Mouse (Mus musculus) liver, embryonic 14.5 days (tissue): ENCODE results near the gene Dnajc16. TPM values are rescaled to one million over a fixed set of nuclear protein-coding genes. Genes with fewer than 3 reads are reported as not detected.

Experiments used
- ATAC-seq: fragments of 200-750 bp; cut with Nextera tagmentation; 2 replicates; pipeline ENCODE4 v1.8.0; 2017; ENCODE audit warnings: moderate number of reproducible peaks, mild to moderate bottlenecking, moderate library complexity; ENCODE audit not compliant: insufficient read depth
- DNase-seq, 3 experiments: peaks; one replicate each; pipeline ENCODE4 v3.0.0-alpha.2; 2012 to 2013; ENCODE audit warnings: low read depth in 3 of 3, low spot score in 3 of 3
- H3K27ac ChIP-seq: fragments of 300-500 bp; sonication (generic); 2 replicates; pipeline ENCODE4 v1.5.1; 2014; ENCODE audit warnings: moderate library complexity, mild to moderate bottlenecking, control low read depth, inconsistent platforms
- H3K27me3 ChIP-seq: fragments of 300-500 bp; sonication (generic); 2 replicates; pipeline ENCODE4 v1.6.1; 2014; ENCODE audit warnings: mild to moderate bottlenecking, low read length, moderate library complexity; ENCODE audit not compliant: control insufficient read depth, insufficient read depth
- H3K36me3 ChIP-seq: fragments of 300-500 bp; sonication (generic); replicated peaks from 2 replicates; pipeline ENCODE4 v1.6.1; 2014; ENCODE audit warnings: low read depth; ENCODE audit not compliant: control insufficient read depth, insufficient read depth
- H3K4me1 ChIP-seq, 2 experiments: fragments of 200-500 bp in 1 of 2; fragments of 300-500 bp in 1 of 2; sonication (generic) in 1 of 2; replicated peaks; 2 replicates each; pipeline ENCODE4 v1.6.1; 2012 to 2014; ENCODE audit warnings: antibody characterized with exemption in 1 of 2, inconsistent platforms in 1 of 2, low read length in 1 of 2; ENCODE audit not compliant: control insufficient read depth in 2 of 2, insufficient read depth in 2 of 2
- H3K4me2 ChIP-seq: fragments of 300-500 bp; sonication (generic); 2 replicates; pipeline ENCODE4 v1.6.1; 2014; ENCODE audit warnings: low read depth, mild to moderate bottlenecking, control low read depth, moderate library complexity
- H3K4me3 ChIP-seq, 2 experiments: fragments of 200-500 bp in 1 of 2; fragments of 300-500 bp in 1 of 2; sonication (generic) in 1 of 2; 2 replicates each; pipeline ENCODE4 v1.5.1; 2012 to 2014; ENCODE audit warnings: low read depth in 2 of 2, low read length in 2 of 2, mild to moderate bottlenecking in 2 of 2, control low read depth in 1 of 2, inconsistent platforms in 1 of 2, moderate library complexity in 1 of 2; ENCODE audit not compliant: insufficient read depth in 1 of 2
- H3K9ac ChIP-seq: fragments of 300-500 bp; sonication (generic); replicated peaks from 2 replicates; pipeline ENCODE4 v1.6.1; 2014; ENCODE audit warnings: mild to moderate bottlenecking, control low read depth, moderate library complexity
- H3K9me3 ChIP-seq: fragments of 300-500 bp; sonication (generic); 2 replicates; pipeline ENCODE4 v1.6.1; 2016; ENCODE audit warnings: low read length, mixed read lengths; ENCODE audit not compliant: control insufficient read depth
- CTCF ChIP-seq: IDR thresholded peaks from 2 replicates; pipeline ENCODE4 v1.5.1; 2016; ENCODE audit warnings: antibody characterized with exemption, low read depth, control low read depth
- EP300 ChIP-seq: IDR thresholded peaks from 2 replicates; pipeline ENCODE4 v1.6.1; 2016; ENCODE audit warnings: antibody characterized with exemption, low read depth
- WGBS: fragments of 180-500 bp; shearing (Covaris S2); extraction: QIAGEN DNeasy Blood & Tissue Kit; methylation state at CpG from one replicate; pipeline ENCODE4 v1.1.7; 2014; ENCODE audit not compliant: insufficient replicate concordance; 5-methylcytosine and 5-hydroxymethylcytosine counted together
- polyA plus RNA-seq, 2 experiments: library from polyadenylated mRNA; depleted of rRNA in 1 of 2; stranded (reverse) in 1 of 2; unstranded in 1 of 2; fragments of >200 nt; fragmentation: Nextera tagmentation in 1 of 2; extraction: Ambion mirVana in 1 of 2; gene quantifications; 2 replicates each; pipeline versions ENCODE4 v1.2.1 to v1.2.3; 2012 to 2014

Dnajc16 gene
- polyA plus RNA-seq, 2 experiments, result 1.7 to 2.8 TPM

GRCm38 (mm10) chr4:141767353-141768036 is 23.2 kb downstream of the Dnajc16 start:
- Histone ChIP-seq H3K36me3 (peaks cover 38% of the 10 kb centered on the region), H3K9ac (peak overlapping the region; percentile 29), H3K4me1 (peaks cover 52 to 60% of the 10 kb centered on the region in 2 experiments), H3K4me2 (peak overlapping the region; percentile 68), H3K27ac (peak overlapping the region; percentile 70), H3K27me3 (no peaks in the 10 kb centered on the region), H3K4me3 (peak overlapping the region; percentile 31 to 37), H3K9me3 (no peaks in the 10 kb centered on the region)
- WGBS, result 40% methylated on average over 19 of the region's 19 CpGs
- TF ChIP-seq CTCF (no peak), EP300 (peak; percentile 47; the same call in 1 of the 2 replicates)
- DNase-seq, result peak; percentile 61 to 67 (median 66)
- ATAC-seq, result peak; percentile 91

- Histone ChIP-seq H3K27ac (peak overlapping the region; percentile 70), H3K9me3 (no peaks in the 10 kb centered on the region), H3K27me3 (no peaks in the 10 kb centered on the region), H3K36me3 (peaks cover 41% of the 10 kb centered on the region), H3K4me2 (peak overlapping the region; percentile 68), H3K9ac (peak overlapping the region; percentile 29), H3K4me3 (peak overlapping the region; percentile 3 to 31; a peak in 3 of 4 replicates), H3K4me1 (peaks cover 48 to 55% of the 10 kb centered on the region in 2 experiments)
- 67% methylated on average over 19 of the region's 19 CpGs for WGBS
- ATAC-seq, result no peak; the same call in 1 of the 2 replicates
- DNase-seq, result no peak
- TF ChIP-seq EP300, result no peak
- TF ChIP-seq CTCF, result no peak
These were observed 23.9 kb downstream of the Dnajc16 start for GRCm38 (mm10) chr4:141766668-141767352.

- peaks cover 42 to 50% of the 10 kb centered on the region in 2 experiments for H3K4me1 ChIP-seq
- no peak for ATAC-seq
These were observed 24.4 kb downstream of the Dnajc16 start for GRCm38 (mm10) chr4:141766316-141766667.

GRCm38 (mm10) chr4:141765008-141765407 is 25.7 kb downstream of the Dnajc16 start:
- H3K4me1 ChIP-seq, result peaks cover 30 to 39% of the 10 kb centered on the region in 2 experiments
- H3K27ac ChIP-seq, result no peak overlapping the region
- WGBS, result 90% methylated on average over 3 of the region's 3 CpGs
- no peak overlapping the region for H3K4me2 ChIP-seq
- DNase-seq (no peak), ATAC-seq (no peak)
- TF ChIP-seq CTCF, result no peak
- H3K9ac ChIP-seq, result no peak overlapping the region
- H3K27me3 ChIP-seq, result no peaks in the 10 kb centered on the region
- no peaks in the 10 kb centered on the region for H3K9me3 ChIP-seq
- H3K4me3 ChIP-seq, result no peak overlapping the region
- H3K36me3 ChIP-seq, result peaks cover 33% of the 10 kb centered on the region

More at GRCm38 (mm10) chr4:141766316-141766667, 24.4 kb downstream of the Dnajc16 start:
- H3K27me3 ChIP-seq, result no peaks in the 10 kb centered on the region
- peaks cover 39% of the 10 kb centered on the region for H3K36me3 ChIP-seq
- TF ChIP-seq CTCF (no peak), EP300 (no peak)
- 55% methylated on average over 8 of the region's 8 CpGs for WGBS
- peak overlapping the region; percentile 68 for H3K4me2 ChIP-seq
- H3K4me3 ChIP-seq, result no peak overlapping the region
- H3K9ac ChIP-seq, result peak overlapping the region; percentile 6; the same call in 1 of the 2 replicates
- DNase-seq, result no peak
- no peaks in the 10 kb centered on the region for H3K9me3 ChIP-seq
- peak overlapping the region; percentile 70 for H3K27ac ChIP-seq

GRCm38 (mm10) chr4:141763476-141763875 is 27.3 kb downstream of the Dnajc16 start:
- 88% methylated on average over 12 of the region's 12 CpGs for WGBS
- H3K4me1 ChIP-seq, result peaks cover 35 to 44% of the 10 kb centered on the region in 2 experiments

More at GRCm38 (mm10) chr4:141763476-141763875, 27.3 kb downstream of the Dnajc16 start:
- Histone ChIP-seq H3K27ac (no peak overlapping the region), H3K4me3 (no peak overlapping the region), H3K4me2 (no peak overlapping the region), H3K9ac (no peak overlapping the region), H3K36me3 (peaks cover 26% of the 10 kb centered on the region), H3K27me3 (no peaks in the 10 kb centered on the region), H3K9me3 (no peaks in the 10 kb centered on the region)
- ATAC-seq (no peak), DNase-seq (no peak)
- no peak for TF ChIP-seq EP300
- no peak for TF ChIP-seq CTCF
